Mouse (Mus musculus) liver, adult 2 months (tissue): Measurements from ENCODE around the gene Adamts6. TPM values are rescaled to one million over a fixed set of nuclear protein-coding genes. Genes with fewer than 3 reads are reported as not detected.

Experiments used
- DNase-seq: peaks from one replicate; pipeline ENCODE4 v3.0.0-alpha.2; 2011; ENCODE audit warnings: low read depth, low spot score; ENCODE audit errors: extremely low read depth
- H3K27ac ChIP-seq: fragments of 200-500 bp; replicated peaks from 2 replicates; pipeline ENCODE4 v1.5.1; 2012; ENCODE audit warnings: low read depth, mild to moderate bottlenecking, control low read depth, inconsistent platforms, low read length; ENCODE audit not compliant: insufficient read depth
- H3K27me3 ChIP-seq: fragments of 200-500 bp; 2 replicates; pipeline ENCODE4 v1.6.1; 2012; ENCODE audit warnings: mild to moderate bottlenecking, moderate library complexity, low read length, inconsistent platforms; ENCODE audit not compliant: control insufficient read depth, insufficient read depth
- H3K36me3 ChIP-seq: fragments of 200-500 bp; 2 replicates; pipeline ENCODE4 v1.6.1; 2012; ENCODE audit warnings: low read length, inconsistent platforms; ENCODE audit not compliant: control insufficient read depth, insufficient read depth
- H3K4me1 ChIP-seq: fragments of 200-500 bp; 2 replicates; pipeline ENCODE4 v1.6.1; 2011; ENCODE audit warnings: low read length; ENCODE audit not compliant: control insufficient read depth, insufficient read depth
- H3K4me3 ChIP-seq: fragments of 200-500 bp; 2 replicates; pipeline ENCODE4 v1.5.1; 2011; ENCODE audit warnings: low read depth, mild to moderate bottlenecking, control low read depth, low read length, moderate library complexity; ENCODE audit not compliant: insufficient read depth
- H3K79me2 ChIP-seq: fragments of 200-500 bp; 2 replicates; pipeline ENCODE4 v1.6.1; 2012; ENCODE audit warnings: inconsistent platforms, mild to moderate bottlenecking, low read length, moderate library complexity; ENCODE audit not compliant: control insufficient read depth, insufficient read depth
- H3K9ac ChIP-seq: fragments of 200-500 bp; 2 replicates; pipeline ENCODE4 v1.6.1; 2012; ENCODE audit warnings: low read depth, mild to moderate bottlenecking, control low read depth, inconsistent platforms, low read length
- CTCF ChIP-seq: fragments of 200-500 bp; IDR thresholded peaks from 2 replicates; pipeline ENCODE4 v1.5.1; 2011; ENCODE audit warnings: low read depth, low read length, control low read depth
- POLR2A ChIP-seq: fragments of 200-500 bp; IDR thresholded peaks from 2 replicates; pipeline ENCODE4 v1.6.1; 2011; ENCODE audit warnings: low read length, control low read depth; ENCODE audit not compliant: insufficient read depth; ENCODE audit errors: extremely low read depth
- WGBS: fragments of 180-500 bp; shearing (Covaris S2); methylation state at CpG from one replicate; pipeline ENCODE4 v1.1.7; 2018; 5-methylcytosine and 5-hydroxymethylcytosine counted together
- polyA plus RNA-seq: library from polyadenylated mRNA; depleted of rRNA; stranded (reverse); fragments of >200 nt; gene quantifications from 2 replicates; pipeline ENCODE4 v1.2.3, GENCODE M21; 2012
- total RNA-seq: library from RNA; depleted of rRNA; stranded (reverse); fragments of >200 nt; gene quantifications from 2 replicates; pipeline ENCODE4 v1.2.3, GENCODE M21; 2014

Adamts6 gene
- total and polyA plus RNA-seq, 2 experiments: 0.75 to 2.1 TPM

- no peaks in the 10 kb centered on the region for H3K36me3 ChIP-seq
- WGBS: 93% methylated on average over 8 of the region's 8 CpGs
- H3K79me2 ChIP-seq: no peaks in the 10 kb centered on the region
- no peak overlapping the region for H3K27ac ChIP-seq
- TF ChIP-seq POLR2A (no peak), CTCF (no peak)
- no peak overlapping the region for H3K9ac ChIP-seq
- DNase-seq: no peak
- H3K27me3 ChIP-seq: no peaks in the 10 kb centered on the region
- H3K4me3 ChIP-seq: no peak overlapping the region
- H3K4me1 ChIP-seq: no peaks in the 10 kb centered on the region; the same call in 1 of the 2 replicates
These were observed 206.7 kb downstream of the Adamts6 start for GRCm38 (mm10) chr13:104494200-104494873.

GRCm38 (mm10) chr13:104497592-104497991 is 210.0 kb downstream of the Adamts6 start:
- Histone ChIP-seq H3K27me3 (no peaks in the 10 kb centered on the region), H3K36me3 (no peaks in the 10 kb centered on the region), H3K9ac (no peak overlapping the region), H3K79me2 (no peaks in the 10 kb centered on the region), H3K4me3 (no peak overlapping the region), H3K27ac (no peak overlapping the region), H3K4me1 (no peaks in the 10 kb centered on the region; the same call in 1 of the 2 replicates)
- TF ChIP-seq POLR2A (no peak), CTCF (no peak)
- WGBS: 66% methylated on average over 3 of the region's 3 CpGs
- no peak for DNase-seq

GRCm38 (mm10) chr13:104498669-104499068 is 211.0 kb downstream of the Adamts6 start:
- TF ChIP-seq POLR2A (no peak), CTCF (no peak)
- WGBS: 95% methylated on average over 6 of the region's 6 CpGs
- Histone ChIP-seq H3K27ac (no peak overlapping the region), H3K27me3 (no peaks in the 10 kb centered on the region), H3K4me3 (no peak overlapping the region), H3K9ac (no peak overlapping the region), H3K79me2 (no peaks in the 10 kb centered on the region), H3K4me1 (no peaks in the 10 kb centered on the region; the same call in 1 of the 2 replicates), H3K36me3 (no peaks in the 10 kb centered on the region)
- DNase-seq: no peak

GRCm38 (mm10) chr13:104499116-104500040 is 211.7 kb downstream of the Adamts6 start:
- Histone ChIP-seq H3K4me3 (no peak overlapping the region), H3K9ac (no peak overlapping the region), H3K27ac (no peak overlapping the region), H3K27me3 (no peaks in the 10 kb centered on the region), H3K36me3 (no peaks in the 10 kb centered on the region), H3K4me1 (no peaks in the 10 kb centered on the region; the same call in 1 of the 2 replicates), H3K79me2 (no peaks in the 10 kb centered on the region)
- DNase-seq: no peak
- TF ChIP-seq POLR2A: no peak
- no peak for TF ChIP-seq CTCF
- 83% methylated on average over 9 of the region's 9 CpGs for WGBS

GRCm38 (mm10) chr13:104502406-104502805 is 214.8 kb downstream of the Adamts6 start:
- 95% methylated on average over 7 of the region's 7 CpGs for whole genome bisulfite sequencing
- no peaks in the 10 kb centered on the region for H3K36me3 ChIP-seq
- H3K9ac ChIP-seq: no peak overlapping the region
- TF ChIP-seq CTCF (no peak), POLR2A (no peak)
- no peak overlapping the region for H3K4me3 ChIP-seq
- H3K79me2 ChIP-seq: no peaks in the 10 kb centered on the region
- no peak overlapping the region for H3K27ac ChIP-seq
- no peak for DNase-seq
- H3K4me1 ChIP-seq: no peaks in the 10 kb centered on the region; the same call in 1 of the 2 replicates
- H3K27me3 ChIP-seq: no peaks in the 10 kb centered on the region
